Mouse (Mus musculus): Measurements from ENCODE around the gene Hsd17b3.
A peak's percentile ranks its signal among the peaks of the same experiment; 100 is the strongest.
"Not testable (repeated sequence)": the region's sequence is repeated elsewhere in the genome, so short reads cannot be mapped to it uniquely, and the experiment has no call there.

Hsd17b3 gene

GRCm38 (mm10) chr13:64081012-64081919, 7.8 kb downstream of the Hsd17b3 start:
- DNase-seq, result peak; percentile 6

- no peak for DNase-seq
Measured at GRCm38 (mm10) chr13:64077591-64077990, 11.4 kb downstream of the Hsd17b3 start.

- DNase-seq, result no peak
Measured at GRCm38 (mm10) chr13:64076074-64076473, 13.0 kb downstream of the Hsd17b3 start.

- DNase-seq, result no peak
Measured at GRCm38 (mm10) chr13:64066653-64067052, 22.4 kb downstream of the Hsd17b3 start.

GRCm38 (mm10) chr13:64064276-64064675, 24.8 kb downstream of the Hsd17b3 start:
- DNase-seq, result no peak

GRCm38 (mm10) chr13:64060935-64061506, 28.0 kb downstream of the Hsd17b3 start:
- DNase-seq, result no peak

- no peak for DNase-seq
Measured at GRCm38 (mm10) chr13:64053959-64054358, 35.1 kb downstream of the Hsd17b3 start.

- DNase-seq, result not testable (repeated sequence)
Measured at GRCm38 (mm10) chr13:64052281-64052680, 36.7 kb downstream of the Hsd17b3 start.

GRCm38 (mm10) chr13:64050895-64051294, 38.1 kb downstream of the Hsd17b3 start:
- peak; percentile 30 for DNase-seq

- DNase-seq, result no peak
Measured at GRCm38 (mm10) chr13:64049535-64049934, 39.5 kb downstream of the Hsd17b3 start.

GRCm38 (mm10) chr13:64048467-64048866, 40.6 kb downstream of the Hsd17b3 start:
- no peak for DNase-seq

- DNase-seq, result no peak
Measured at GRCm38 (mm10) chr13:64039976-64040375, 49.1 kb downstream of the Hsd17b3 start.

GRCm38 (mm10) chr13:64038114-64038513, 50.9 kb downstream of the Hsd17b3 start:
- DNase-seq, result peak; percentile 43

GRCm38 (mm10) chr13:64036079-64037011, 52.7 kb downstream of the Hsd17b3 start:
- peak; percentile 77 for DNase-seq

GRCm38 (mm10) chr13:64035036-64035435, 54.0 kb downstream of the Hsd17b3 start:
- DNase-seq, result peak; percentile 36

- no peak for DNase-seq
Measured at GRCm38 (mm10) chr13:64033921-64034320, 55.1 kb downstream of the Hsd17b3 start.

GRCm38 (mm10) chr13:64033181-64033580, 55.8 kb downstream of the Hsd17b3 start:
- DNase-seq, result no peak

GRCm38 (mm10) chr13:64031254-64031653, 57.8 kb downstream of the Hsd17b3 start:
- peak; percentile 38 for DNase-seq

GRCm38 (mm10) chr13:64030792-64031191, 58.2 kb downstream of the Hsd17b3 start:
- no peak for DNase-seq

GRCm38 (mm10) chr13:64024803-64025202, 64.2 kb downstream of the Hsd17b3 start:
- DNase-seq, result no peak

GRCm38 (mm10) chr13:64022786-64023468, 66.1 kb downstream of the Hsd17b3 start:
- no peak for DNase-seq

GRCm38 (mm10) chr13:64020902-64021311, 68.1 kb downstream of the Hsd17b3 start:
- peak; percentile 80 for DNase-seq
